Mouse (Mus musculus) kidney, adult 2 months (tissue): Measurements from ENCODE around the gene Ccng1.

Experiments used
- CTCF ChIP-seq: fragments of 200-500 bp; conservative IDR thresholded peaks from 2 replicates; pipeline ENCODE4 v1.5.1; 2011; ENCODE audit warnings: low read depth, mild to moderate bottlenecking, control low read depth, low read length, moderate library complexity, mixed read lengths; ENCODE audit not compliant: insufficient read depth, insufficient read length
- POLR2A ChIP-seq: fragments of 200-500 bp; IDR thresholded peaks from one replicate; pipeline ENCODE4 v1.6.1; 2011; ENCODE audit warnings: low read depth, low read length, control low read depth

GRCm38 (mm10) chr11:40783346-40783745, 28.2 kb upstream of the Ccng1 start:
- TF ChIP-seq CTCF (no peak), POLR2A (no peak)
